Mouse (Mus musculus): ENCODE results near the gene Them7.

Gene Them7

GRCm38 (mm10) chr2:105372727-105373126 is 148.6 kb downstream of the Them7 start:
- intact Hi-C loops (cut with DNase I) = no loop called here

- intact Hi-C loops (cut with DNase I) = no loop called here
These were observed 149.5 kb downstream of the Them7 start for GRCm38 (mm10) chr2:105373658-105374057.

GRCm38 (mm10) chr2:105375261-105375660 is 151.1 kb downstream of the Them7 start:
- intact Hi-C loops (cut with DNase I) = no loop called here

- intact Hi-C loops (cut with DNase I) = no loop called here
These were observed 151.6 kb downstream of the Them7 start for GRCm38 (mm10) chr2:105375705-105376104.

- intact Hi-C loops (cut with DNase I) = no loop called here
These were observed 155.6 kb downstream of the Them7 start for GRCm38 (mm10) chr2:105379682-105380081.

GRCm38 (mm10) chr2:105380757-105381319 is 156.7 kb downstream of the Them7 start:
- intact Hi-C loops (cut with DNase I) = no loop called here

GRCm38 (mm10) chr2:105383063-105383462 is 158.9 kb downstream of the Them7 start:
- intact Hi-C loops (cut with DNase I) = no loop called here

- intact Hi-C loops (cut with DNase I) = no loop called here
These were observed 160.9 kb downstream of the Them7 start for GRCm38 (mm10) chr2:105384998-105385397.

- intact Hi-C loops (cut with DNase I) = no loop called here
These were observed 162.3 kb downstream of the Them7 start for GRCm38 (mm10) chr2:105386418-105386817.

- intact Hi-C loops (cut with DNase I) = no loop called here
These were observed 165.1 kb downstream of the Them7 start for GRCm38 (mm10) chr2:105389007-105389890.

GRCm38 (mm10) chr2:105390653-105391413 is 166.7 kb downstream of the Them7 start:
- intact Hi-C loops (cut with DNase I) = no loop called here

GRCm38 (mm10) chr2:105391414-105391784 is 167.3 kb downstream of the Them7 start:
- intact Hi-C loops (cut with DNase I) = no loop called here

GRCm38 (mm10) chr2:105392514-105392913 is 168.4 kb downstream of the Them7 start:
- intact Hi-C loops (cut with DNase I) = no loop called here

GRCm38 (mm10) chr2:105394375-105394774 is 170.3 kb downstream of the Them7 start:
- intact Hi-C loops (cut with DNase I) = no loop called here

GRCm38 (mm10) chr2:105396066-105396465 is 171.9 kb downstream of the Them7 start:
- intact Hi-C loops (cut with DNase I) = no loop called here

- intact Hi-C loops (cut with DNase I) = no loop called here
These were observed 173.5 kb downstream of the Them7 start for GRCm38 (mm10) chr2:105397446-105398211.

GRCm38 (mm10) chr2:105398636-105399084 is 174.5 kb downstream of the Them7 start:
- intact Hi-C loops (cut with DNase I) = no loop called here

- intact Hi-C loops (cut with DNase I) = no loop called here
These were observed 175.2 kb downstream of the Them7 start, which contains the start of gene Rcn1 for GRCm38 (mm10) chr2:105399085-105399891. TSS of gene Rcn1 (minus strand) at chr2:105399319.

- intact Hi-C loops (cut with DNase I) = no loop called here
These were observed 176.4 kb downstream of the Them7 start for GRCm38 (mm10) chr2:105400558-105400957.

- intact Hi-C loops (cut with DNase I) = no loop called here
These were observed 178.1 kb downstream of the Them7 start for GRCm38 (mm10) chr2:105402180-105402579.
